ENCODE assay signal across 19 mouse cellular contexts in the genomic region with DNA sequence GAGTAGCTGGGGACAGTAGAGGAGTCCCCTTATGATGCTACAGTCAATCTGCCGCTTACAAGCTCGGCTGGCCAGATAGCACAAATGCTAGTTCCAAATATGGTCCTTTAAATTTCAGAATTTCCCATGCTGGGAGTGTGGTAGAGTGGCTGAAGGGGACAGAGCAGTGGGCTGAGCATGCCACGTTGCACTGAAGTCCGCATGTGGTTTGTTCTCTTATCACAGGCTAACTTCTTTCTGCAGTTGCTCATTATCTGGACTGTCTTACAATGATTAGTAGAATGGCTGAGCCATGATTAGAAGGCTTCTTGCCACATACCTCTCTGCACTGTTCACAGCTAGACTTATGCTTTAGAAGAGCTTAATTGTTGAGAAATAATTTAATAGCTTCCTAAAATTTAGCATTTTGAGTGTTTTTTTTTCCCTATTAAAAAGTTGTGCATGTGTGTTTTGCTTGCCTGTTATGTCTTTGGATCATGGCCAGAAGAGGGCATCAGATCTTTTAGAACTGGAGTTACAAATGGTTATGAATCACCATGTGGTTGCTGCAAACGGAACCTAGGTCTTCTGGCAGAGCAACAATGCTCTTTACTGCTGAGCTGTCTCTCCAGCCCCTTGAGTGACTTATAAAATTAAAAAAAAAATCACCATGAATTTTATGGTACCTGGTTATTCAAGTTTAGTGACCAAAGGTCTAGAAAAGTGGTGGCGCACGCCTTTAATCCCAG. TPM values are rescaled to one million over a fixed set of nuclear protein-coding genes. Genes with fewer than 3 reads are reported as not detected.
A peak's percentile ranks its signal among the peaks of the same experiment; 100 is the strongest.
DNase-seq lines count a peak whose midpoint lies in the region; ATAC-seq and TF ChIP-seq lines count a peak whose summit lies in the region.
"Had no signal": no experiment of that assay in that cellular context is flagged by ENCODE, and none has a peak within 500 bp of the region (broad histone marks: within the 10 kb centered on the region; RNA-seq: fewer than 3 reads in every experiment).

No protein-coding gene starts in this region.

- H3K9me3 ChIP-seq in stomach, embryonic 15.5 days, result no peaks in the 10 kb centered on the region
- no peaks in the 10 kb centered on the region for H3K9me3 ChIP-seq in stomach, postnatal 0 days (ENCODE audit: control insufficient read depth, low read length)
- no peaks in the 10 kb centered on the region for H3K9me3 ChIP-seq in liver, embryonic 13.5 days (replicated peaks)
- H3K9me3 ChIP-seq: embryonic facial prominence, embryonic 15.5 days; hindbrain, embryonic 15.5 days; limb, embryonic 15.5 days; neural tube, embryonic 12.5 days had no signal

- H3K4me2 ChIP-seq in stomach, embryonic 15.5 days, result no peak overlapping the region
- no peak overlapping the region for H3K4me2 ChIP-seq in stomach, postnatal 0 days (replicated peaks; ENCODE audit: low read depth)
- no peak overlapping the region for H3K4me2 ChIP-seq in liver, embryonic 13.5 days
- H3K4me2 ChIP-seq: embryonic facial prominence, embryonic 15.5 days; hindbrain, embryonic 15.5 days; limb, embryonic 15.5 days; neural tube, embryonic 12.5 days had no signal

- no peaks in the 10 kb centered on the region for H3K36me3 ChIP-seq in stomach, embryonic 15.5 days
- no peaks in the 10 kb centered on the region for H3K36me3 ChIP-seq in stomach, postnatal 0 days (ENCODE audit: control insufficient read depth, insufficient read depth, low read length)
- H3K36me3 ChIP-seq in liver, embryonic 13.5 days, result no peaks in the 10 kb centered on the region
- H3K36me3 ChIP-seq: embryonic facial prominence, embryonic 15.5 days; hindbrain, embryonic 15.5 days; limb, embryonic 15.5 days; neural tube, embryonic 12.5 days had no signal

- 83% methylated on average over 7 of the region's 7 CpGs for WGBS in stomach, embryonic 15.5 days
- WGBS in stomach, postnatal 0 days, result 85% methylated on average over 7 of the region's 7 CpGs
- WGBS in liver, embryonic 13.5 days (ENCODE audit: insufficient replicate concordance), result 35% methylated on average over 7 of the region's 7 CpGs

- H3K27me3 ChIP-seq in stomach, embryonic 15.5 days (replicated peaks), result no peaks in the 10 kb centered on the region
- no peaks in the 10 kb centered on the region for H3K27me3 ChIP-seq in stomach, postnatal 0 days (ENCODE audit: control insufficient read depth, insufficient read depth, low read length)
- no peaks in the 10 kb centered on the region for H3K27me3 ChIP-seq in liver, embryonic 13.5 days
- H3K27me3 ChIP-seq: embryonic facial prominence, embryonic 15.5 days; hindbrain, embryonic 15.5 days; limb, embryonic 15.5 days; neural tube, embryonic 12.5 days had no signal

- H3K27ac ChIP-seq in stomach, embryonic 15.5 days, result no peak overlapping the region
- no peak overlapping the region for H3K27ac ChIP-seq in stomach, postnatal 0 days (replicated peaks)
- peak overlapping the region; percentile 53; the same call in 1 of the 2 replicates for H3K27ac ChIP-seq in liver, embryonic 13.5 days
- H3K27ac ChIP-seq: embryonic facial prominence, embryonic 15.5 days; hindbrain, embryonic 15.5 days; limb, embryonic 15.5 days; neural tube, embryonic 12.5 days had no signal

- DNase-seq in heart, adult 11 months, result peak; percentile 81
- DNase-seq in heart, postnatal 4 days, result no peak
- DNase-seq in stomach, postnatal 0 days (ENCODE audit: low spot score), result no peak
- peak; percentile 38 for DNase-seq in liver, embryonic 13.5 days
- no peak for DNase-seq in left cerebral cortex, adult 18-20 months (ENCODE audit: low spot score in 2 of 2)
- no peak for DNase-seq in gastrocnemius, adult 18-20 months (ENCODE audit: low spot score)
- no peak for DNase-seq in spleen, postnatal 14 days (ENCODE audit: low spot score in 2 of 2)
- DNase-seq: adrenal gland, postnatal 36 days; cerebellum, adult 11 months; forebrain, postnatal 0 days; gastrocnemius, postnatal 36 days; kidney, adult 9 months; lung, postnatal 36 days; thymus, postnatal 4 days had no signal

- H3K4me1 ChIP-seq in stomach, embryonic 15.5 days, result no peaks in the 10 kb centered on the region
- no peaks in the 10 kb centered on the region for H3K4me1 ChIP-seq in stomach, postnatal 0 days (replicated peaks; ENCODE audit: control insufficient read depth, insufficient read depth)
- H3K4me1 ChIP-seq in liver, embryonic 13.5 days (replicated peaks), result peaks cover 23% of the 10 kb centered on the region
- H3K4me1 ChIP-seq: embryonic facial prominence, embryonic 15.5 days; hindbrain, embryonic 15.5 days; limb, embryonic 15.5 days; neural tube, embryonic 12.5 days had no signal

- no peak overlapping the region for H3K4me3 ChIP-seq in stomach, embryonic 15.5 days (replicated peaks)
- no peak overlapping the region for H3K4me3 ChIP-seq in stomach, postnatal 0 days (ENCODE audit: low read depth, low read length)
- no peak overlapping the region for H3K4me3 ChIP-seq in liver, embryonic 13.5 days (replicated peaks)
- H3K4me3 ChIP-seq: embryonic facial prominence, embryonic 15.5 days; hindbrain, embryonic 15.5 days; limb, embryonic 15.5 days; neural tube, embryonic 12.5 days had no signal

- H3K9ac ChIP-seq in stomach, embryonic 15.5 days, result no peak overlapping the region
- H3K9ac ChIP-seq in stomach, postnatal 0 days (ENCODE audit: low read length), result no peak overlapping the region
- H3K9ac ChIP-seq in liver, embryonic 13.5 days, result no peak overlapping the region
- H3K9ac ChIP-seq: embryonic facial prominence, embryonic 15.5 days; forebrain, postnatal 0 days; hindbrain, embryonic 15.5 days; limb, embryonic 15.5 days; neural tube, embryonic 12.5 days had no signal

- ATAC-seq in stomach, embryonic 15.5 days (ENCODE audit: insufficient read depth, low FRiP score, low read depth), result peak; percentile 35; the same call in 1 of the 2 replicates
- ATAC-seq in stomach, postnatal 0 days (ENCODE audit: low FRiP score, low TSS enrichment), result no peak
- peak; percentile 96 for ATAC-seq in liver, embryonic 13.5 days (ENCODE audit: low read depth)
- ATAC-seq: forebrain, postnatal 0 days had no signal

- TF ChIP-seq EP300 in stomach, postnatal 0 days (optimal IDR thresholded peaks at IDR 0.05), result no peak

- TF ChIP-seq CTCF in stomach, postnatal 0 days (IDR thresholded peaks at IDR 0.05; ENCODE audit: low read depth), result no peak

RNA-seq across cellular contexts. Expression of a gene that starts 42.0 kb away (rescaled TPM):
- 10 to 100 TPM; 68.9 to 75.6 TPM for total RNA-seq in heart, postnatal 4 days (2021)
- 24.7 and 29.3 TPM in 2 replicates for polyA plus RNA-seq in stomach, embryonic 15.5 days (2015; fragmentation: Nextera tagmentation; extraction: Ambion mirVana)
- 12.9 and 14.4 TPM in 2 replicates for polyA plus RNA-seq in stomach, postnatal 0 days (2015; fragmentation: Nextera tagmentation; extraction: Ambion mirVana)
- polyA plus RNA-seq in liver, embryonic 13.5 days (2015; fragmentation: Nextera tagmentation; extraction: Ambion mirVana), result 3.1 and 3.8 TPM in 2 replicates
- 10 to 100 TPM; 64.6 to 77.5 TPM for total RNA-seq in left cerebral cortex, adult 18-20 months (2021)
- total RNA-seq in gastrocnemius, adult 18-20 months (2021), result 10 to 100 TPM; 14.2 to 18.7 TPM

Comparison
In these comparisons a context has a peak if more than half of its experiments do, and no peak if none do; other contexts are left out.
1. DNase-seq: peak in heart, adult 11 months (single experiment) and liver, embryonic 13.5 days (single experiment); none in heart, postnatal 4 days (single experiment), stomach, postnatal 0 days (single experiment), left cerebral cortex, adult 18-20 months (0 of 2), gastrocnemius, adult 18-20 months (single experiment) and spleen, postnatal 14 days (0 of 2).